Mouse (Mus musculus) cerebellum, postnatal 14 days (tissue): ENCODE measurements around the gene Homer2.

ENCODE experiments used
- DNase-seq, 2 experiments: peaks; one replicate each; pipeline ENCODE4 v3.0.0; 2021; ENCODE audit warnings: mixed read lengths in 2 of 2

Gene Homer2

DNA sequence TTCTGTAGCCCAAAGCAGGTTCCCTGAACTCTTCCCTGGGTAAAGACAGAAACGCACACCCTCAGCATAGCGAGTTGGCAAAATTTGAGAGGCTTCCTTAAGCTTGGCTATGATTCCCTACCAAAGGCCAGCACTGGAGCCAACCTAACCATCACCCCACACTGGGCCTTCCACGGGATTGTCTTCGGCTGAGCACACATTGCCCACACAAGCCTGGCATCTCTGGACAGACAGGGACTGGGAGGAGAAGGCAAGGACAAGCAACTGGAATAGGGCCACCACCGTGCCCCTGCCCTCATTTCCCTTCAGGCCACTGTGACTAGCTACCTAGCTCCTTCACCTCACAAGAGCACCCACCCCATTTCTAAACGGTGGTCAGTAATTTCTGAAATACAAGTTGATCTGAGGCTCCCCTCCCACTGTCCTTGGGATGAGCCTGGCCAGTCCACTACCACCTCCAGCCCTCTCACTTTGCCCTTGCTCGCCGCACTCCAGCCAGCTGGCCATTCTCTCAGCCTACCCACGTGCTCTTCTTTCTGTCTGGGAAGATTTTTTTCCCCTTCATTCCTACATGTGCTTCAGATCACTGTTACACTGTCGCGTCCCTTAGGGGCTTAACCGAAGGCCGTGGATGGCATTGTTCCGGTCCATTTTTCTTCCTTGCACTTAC lies at the start of gene Homer2:
Gene Homer2, minus strand, starts transcription at position 57 of the 670 bp plus-strand sequence.
- peak; percentile 69 to 73 for DNase-seq

DNA sequence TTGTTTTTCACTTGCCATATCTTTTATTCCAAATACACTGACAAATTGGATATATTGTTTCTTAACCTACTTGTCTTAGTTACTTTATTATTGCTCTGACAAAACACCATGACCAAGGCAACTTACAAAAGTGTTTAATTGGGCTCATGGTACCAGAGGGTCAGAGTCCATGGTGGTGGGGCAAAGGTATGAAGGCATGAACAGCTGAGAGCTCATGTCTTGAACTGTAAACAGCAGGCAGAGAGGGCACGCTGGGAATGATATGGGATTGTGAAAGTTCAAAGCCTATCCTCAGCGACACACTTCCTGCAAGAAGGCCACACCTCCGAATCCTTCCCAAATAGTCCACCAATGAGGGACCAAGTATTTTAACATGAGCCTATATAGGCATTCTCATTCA lies 40.6 kb upstream of the Homer2 start:
- no peak for DNase-seq

DNA sequence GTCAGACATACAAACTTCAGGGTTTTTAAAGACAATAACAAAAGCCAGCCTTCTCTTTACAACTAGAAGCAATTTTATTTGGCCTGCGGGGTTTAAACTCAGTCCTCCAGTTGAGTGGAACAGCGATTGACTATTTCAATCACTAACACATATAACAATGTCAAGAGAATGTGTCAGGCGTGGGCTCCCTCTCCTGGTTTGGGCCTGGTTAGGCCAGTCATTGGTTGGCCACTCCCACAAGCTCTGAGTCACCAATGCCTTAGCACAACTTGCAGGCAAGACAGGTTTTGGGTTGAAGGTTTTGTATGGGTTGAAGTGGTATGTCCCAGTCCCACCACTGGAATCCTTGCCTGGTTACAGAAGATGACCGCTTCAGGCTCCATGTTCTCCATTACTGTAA lies 36.8 kb upstream of the Homer2 start:
- DNase-seq, result peak; percentile 69 to 75

DNA sequence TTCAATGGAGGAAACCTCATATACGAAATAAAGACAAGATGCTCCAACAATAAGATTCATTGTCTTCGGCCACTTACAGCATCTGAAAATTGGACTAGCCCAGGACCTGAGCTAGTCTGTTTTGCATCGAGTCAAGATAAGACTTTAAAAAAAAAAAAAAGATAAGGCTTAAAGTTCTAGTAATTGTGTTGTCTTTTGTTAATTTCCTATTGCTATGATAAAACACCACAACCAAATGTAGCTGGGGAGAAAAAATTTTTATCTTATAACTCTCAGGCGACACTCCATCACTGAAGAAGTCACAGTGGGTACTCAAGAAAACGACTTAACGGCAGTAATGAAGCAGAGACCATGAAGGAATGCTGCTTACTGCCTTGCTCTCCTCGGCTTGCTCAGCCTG lies 32.7 kb upstream of the Homer2 start:
- no peak for DNase-seq

DNA sequence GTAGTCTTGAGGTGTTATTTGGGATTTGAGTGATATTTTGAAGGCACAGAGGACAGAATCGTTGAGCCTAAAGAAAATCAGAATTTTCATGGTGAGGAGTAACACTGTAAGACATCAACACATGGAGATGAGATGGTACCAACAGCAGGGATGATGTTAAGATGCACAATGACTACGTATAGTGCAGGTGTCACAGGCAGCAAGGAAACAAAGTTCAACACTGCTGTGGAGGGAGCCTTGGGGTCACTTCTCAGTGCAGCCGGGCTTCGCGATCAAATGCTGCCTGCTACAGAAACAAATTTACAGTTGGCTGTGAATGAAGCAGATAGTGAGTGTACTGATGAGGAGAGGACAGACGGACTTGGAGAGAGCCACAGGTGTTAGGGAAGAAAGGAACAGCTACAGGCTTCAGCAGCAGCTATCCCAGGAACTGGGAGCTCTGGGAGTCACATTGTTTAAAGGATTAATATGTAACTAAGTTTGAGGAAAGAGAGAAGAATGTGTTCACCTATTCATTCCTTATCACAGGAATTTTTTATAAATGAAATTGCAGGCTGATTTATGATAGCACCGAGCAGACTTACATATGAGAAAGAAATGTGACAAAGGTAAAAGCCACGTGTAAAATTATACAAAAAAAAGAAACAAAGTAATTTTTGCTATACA lies 31.5 kb upstream of the Homer2 start:
- DNase-seq, result no peak

DNA sequence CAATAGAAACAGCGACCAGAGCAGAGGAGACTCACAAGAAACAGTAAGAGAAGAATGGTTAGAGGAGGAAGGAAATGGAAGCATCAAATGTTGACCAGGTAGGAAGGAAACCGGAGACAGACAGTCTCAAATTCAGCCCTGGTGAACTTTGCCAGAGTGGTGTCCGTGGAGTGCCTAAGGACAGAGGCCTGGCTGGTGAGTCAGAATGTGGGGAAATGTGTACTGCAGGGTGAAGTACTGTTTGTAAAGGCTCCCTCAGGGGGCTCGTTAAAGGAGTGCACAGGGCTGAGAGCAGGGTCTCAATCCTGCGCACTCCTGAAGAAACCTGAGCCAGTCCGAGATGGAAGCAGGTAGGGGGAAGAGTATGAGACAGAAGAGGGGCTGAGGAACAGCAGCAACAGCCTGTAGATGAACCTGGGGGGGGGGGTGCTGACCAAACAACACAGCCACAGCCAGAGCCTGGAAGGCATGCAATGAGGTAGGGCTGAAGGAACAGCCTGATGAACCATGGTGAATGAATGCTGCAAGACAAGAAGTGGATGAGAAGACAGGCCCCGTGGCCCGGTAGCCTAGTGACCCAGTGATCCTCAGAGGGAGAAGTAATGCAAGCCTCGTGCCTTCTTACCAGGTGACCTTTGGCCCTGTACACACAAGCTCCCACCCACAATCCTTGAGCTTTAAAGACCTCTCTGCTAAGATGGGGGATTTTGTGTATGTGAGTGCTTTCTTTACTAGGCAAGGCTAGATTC lies 28.1 kb upstream of the Homer2 start:
- DNase-seq, result no peak

DNA sequence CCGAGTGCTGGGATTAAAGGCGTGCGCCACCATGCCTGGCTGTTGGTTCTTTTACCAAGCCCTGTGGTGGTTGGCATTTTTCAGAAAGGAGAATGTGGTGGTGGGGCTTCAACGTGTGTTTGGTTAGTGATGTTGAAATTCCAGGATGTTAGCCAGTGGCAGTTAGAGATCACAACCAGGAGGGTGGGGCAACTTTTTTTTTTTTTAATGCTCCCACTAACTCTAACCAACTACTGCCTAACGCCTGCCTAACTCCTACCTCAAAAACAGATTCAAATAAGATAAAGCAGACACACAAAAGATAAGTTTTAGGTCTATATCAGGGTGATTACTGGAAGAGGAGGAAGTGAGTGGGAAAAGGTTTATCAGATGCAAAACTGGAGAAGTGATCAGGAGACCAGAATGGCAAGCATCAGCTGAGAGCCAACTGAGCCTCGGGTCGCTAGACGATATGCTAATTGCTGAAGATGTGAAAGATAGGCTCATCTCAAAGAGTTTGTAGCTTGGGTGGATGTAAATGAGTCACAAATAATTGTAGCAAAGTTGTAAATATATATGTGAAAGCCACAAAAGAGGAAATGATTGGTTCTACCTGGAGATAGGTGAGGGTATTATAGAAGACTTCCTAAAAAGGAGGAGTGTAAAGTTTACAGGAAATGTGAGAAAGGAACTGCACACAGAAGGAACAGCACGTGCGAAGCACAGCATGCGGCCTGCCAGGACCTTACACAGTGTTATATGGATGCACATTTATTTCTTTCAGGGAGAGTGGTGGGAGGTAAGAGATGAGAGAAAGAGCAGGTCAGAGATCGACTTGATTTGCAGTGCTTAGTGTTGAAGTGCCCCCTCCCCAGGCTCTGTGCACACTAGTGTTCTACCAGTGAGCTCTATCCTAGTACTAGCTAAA lies 25.1 kb upstream of the Homer2 start:
- DNase-seq, result no peak

DNA sequence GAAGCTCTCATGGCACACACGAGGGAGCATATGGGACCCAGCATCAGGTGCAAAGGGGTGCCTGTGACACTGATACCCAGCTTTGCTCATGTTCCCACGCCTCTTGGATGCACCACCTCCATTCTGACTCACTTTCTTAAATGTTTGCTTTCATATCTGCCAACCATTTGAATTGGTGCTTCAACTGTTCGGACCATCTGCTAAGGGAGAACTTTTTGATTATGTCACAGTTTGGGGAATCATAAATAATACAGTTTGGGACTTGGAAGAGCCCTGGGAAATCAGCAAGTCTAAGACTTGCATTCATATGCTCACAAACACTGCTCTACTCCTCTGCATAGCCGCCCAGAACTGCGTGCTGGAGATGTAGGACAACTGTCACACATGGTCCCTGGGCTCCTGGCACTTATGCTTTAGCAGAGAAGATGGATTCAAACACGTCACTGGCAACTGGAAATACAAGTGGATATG lies 23.9 kb upstream of the Homer2 start:
- no peak for DNase-seq

DNA sequence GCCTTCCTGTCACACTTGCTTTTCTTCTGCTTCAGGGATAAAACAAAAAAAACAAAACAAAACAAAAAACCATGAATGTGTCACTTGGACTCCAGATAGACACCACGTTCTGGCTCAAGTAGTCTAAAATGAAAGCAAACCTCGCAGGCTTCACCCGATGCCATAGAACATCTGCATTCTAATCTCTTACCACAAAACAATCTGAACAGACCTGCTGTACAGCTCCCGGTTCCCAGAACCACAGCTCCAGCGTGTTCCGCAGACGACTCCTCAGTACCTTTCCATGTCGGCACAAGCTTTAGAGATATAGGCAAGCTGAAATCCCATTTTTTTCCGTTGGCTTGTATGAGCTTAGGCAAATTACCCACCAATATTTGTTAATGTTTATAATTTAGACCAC lies 22.5 kb upstream of the Homer2 start:
- DNase-seq, result no peak

DNA sequence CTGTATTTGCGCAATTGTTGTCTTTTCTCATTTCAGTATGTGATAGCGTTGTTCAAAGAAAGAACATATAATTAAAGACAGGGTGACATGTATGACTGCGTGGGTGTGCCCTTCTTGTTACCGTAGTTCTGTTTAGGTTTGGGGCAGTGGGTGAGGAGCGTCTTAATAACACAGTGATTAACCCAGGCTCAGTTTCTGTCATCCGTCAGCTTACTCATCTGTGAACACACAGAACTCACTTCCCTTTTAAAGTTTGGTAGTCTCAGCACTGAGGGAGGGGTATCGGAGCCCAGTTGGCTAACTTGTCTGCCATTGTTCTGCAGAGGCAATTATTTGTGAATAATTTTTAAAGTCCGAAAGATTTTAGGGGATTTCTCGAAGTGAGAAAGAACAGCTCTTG lies 20.4 kb upstream of the Homer2 start:
- no peak for DNase-seq

DNA sequence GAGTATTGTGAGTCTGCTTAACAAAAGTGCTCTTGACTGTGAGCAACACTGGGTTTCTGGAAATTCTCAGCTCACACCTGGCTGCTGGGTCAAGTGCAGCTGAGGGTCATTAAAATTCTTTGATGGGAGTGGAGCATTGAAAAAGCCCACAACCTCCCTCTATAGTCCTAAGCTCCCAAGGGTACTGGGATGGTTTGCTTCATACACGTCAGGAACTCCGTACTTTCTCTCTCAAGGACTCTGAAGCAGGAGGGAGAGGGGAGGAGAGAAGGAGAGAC lies 19.3 kb upstream of the Homer2 start:
- DNase-seq, result no peak

DNA sequence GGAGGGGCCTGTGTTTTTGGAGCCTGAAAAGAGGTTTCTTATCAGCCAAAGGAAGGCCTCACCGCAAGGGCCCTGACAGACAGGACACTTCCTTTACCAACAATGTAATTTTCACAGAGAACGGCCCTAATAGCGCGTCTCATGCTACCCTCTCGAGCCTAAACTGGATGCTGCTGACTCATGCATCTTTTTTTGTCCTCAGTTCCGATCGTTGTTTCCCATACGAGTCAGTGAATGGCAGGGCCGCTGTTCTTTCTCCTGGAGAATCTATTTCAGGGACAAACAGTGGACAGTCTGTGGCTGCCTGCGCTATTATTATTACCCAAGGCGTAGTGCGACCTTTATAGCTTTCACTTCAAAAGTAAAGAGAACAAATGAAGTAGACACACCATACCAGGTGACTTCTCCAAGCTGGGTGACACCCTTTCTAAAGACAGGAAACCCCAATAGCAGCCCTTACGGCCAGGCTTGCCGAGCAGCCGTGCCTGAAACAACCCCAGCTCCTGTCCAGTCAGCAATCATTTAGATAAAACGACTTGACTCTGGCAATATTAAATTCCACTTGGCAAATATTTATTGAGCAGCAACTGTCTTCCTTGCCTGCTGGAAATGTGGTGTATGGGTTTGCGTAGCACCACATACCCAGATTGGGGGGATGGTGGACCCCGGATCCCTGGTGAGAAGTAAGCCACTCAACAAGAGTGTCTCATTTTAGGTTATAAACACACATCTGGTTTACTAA lies 18.8 kb upstream of the Homer2 start:
- no peak for DNase-seq

DNA sequence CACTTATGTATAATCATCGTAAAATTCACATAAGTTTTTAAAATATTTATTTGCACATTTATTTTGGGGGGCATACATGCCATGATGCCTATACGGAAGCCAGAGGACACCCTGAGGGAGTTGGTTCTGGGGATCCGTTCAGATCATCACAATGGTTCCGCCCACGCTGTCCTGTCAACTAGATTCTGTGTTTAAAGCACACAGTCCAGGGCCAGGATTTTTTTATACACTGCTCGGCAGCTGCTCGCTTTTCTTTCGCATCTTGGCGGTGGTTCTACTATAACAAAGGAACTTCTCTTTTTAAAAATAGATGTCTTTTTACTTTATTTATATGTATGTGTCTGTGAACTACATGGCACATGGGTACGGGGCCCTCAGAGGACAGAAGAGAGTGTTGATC lies 16.5 kb upstream of the Homer2 start:
- no peak for DNase-seq

DNA sequence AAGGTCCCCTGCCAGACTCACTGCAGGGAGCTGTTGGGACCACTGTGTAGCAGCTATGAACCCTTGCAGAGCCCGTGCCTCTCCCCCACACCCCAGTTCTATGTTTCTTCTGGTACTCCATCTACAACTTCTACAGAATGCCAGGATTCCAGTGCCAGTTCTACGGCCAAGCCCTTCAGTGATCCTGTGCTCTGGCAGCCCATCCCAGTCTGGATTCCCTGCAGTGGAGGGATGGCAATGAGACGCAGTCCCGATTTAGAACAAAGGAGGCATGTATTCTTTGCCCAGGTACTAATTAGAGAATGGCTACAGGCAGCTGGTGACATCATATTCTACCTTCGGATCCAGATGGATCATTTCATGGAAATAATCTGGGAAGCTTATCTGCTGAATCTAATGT lies 13.9 kb upstream of the Homer2 start:
- DNase-seq, result peak; percentile 64 to 66

DNA sequence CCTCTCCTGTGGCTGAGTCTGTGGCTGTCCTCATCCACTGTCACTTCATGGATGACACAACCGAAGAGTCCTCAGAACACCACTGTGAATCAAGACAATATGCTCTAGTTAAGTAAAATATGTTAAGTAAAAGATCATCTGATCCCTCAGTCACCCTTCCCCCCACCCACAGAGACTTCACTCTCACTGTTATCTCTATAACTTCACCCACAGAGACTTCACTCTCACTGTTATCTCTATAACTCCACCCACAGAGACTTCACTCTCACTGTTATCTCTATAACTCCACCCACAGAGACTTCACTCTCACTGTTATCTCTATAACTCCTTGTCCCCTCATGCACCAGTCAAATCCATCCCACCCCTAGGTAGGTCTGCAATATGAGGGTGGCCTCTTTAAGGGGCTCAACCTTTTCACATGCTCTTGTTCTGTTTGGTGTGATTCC lies 11.9 kb upstream of the Homer2 start:
- DNase-seq, result no peak

DNA sequence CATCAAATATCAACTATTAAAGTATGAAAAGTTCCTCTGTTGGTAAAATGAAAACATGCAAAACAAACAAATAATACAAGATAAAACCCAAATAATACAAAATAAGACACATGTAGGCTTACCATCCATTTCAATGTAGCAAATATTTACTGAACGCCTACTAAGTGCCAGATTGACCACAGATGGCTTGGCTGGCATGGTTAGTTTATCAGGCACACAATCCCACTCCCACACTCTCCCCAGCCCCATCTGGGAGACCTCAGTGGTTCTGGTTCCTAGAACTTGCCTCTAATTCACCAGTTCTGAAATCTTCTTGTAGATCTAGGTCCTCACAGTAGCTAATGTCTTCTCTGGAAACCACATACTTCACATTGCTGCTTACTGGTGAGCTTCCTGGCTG lies 11.3 kb upstream of the Homer2 start:
- DNase-seq, result no peak

DNA sequence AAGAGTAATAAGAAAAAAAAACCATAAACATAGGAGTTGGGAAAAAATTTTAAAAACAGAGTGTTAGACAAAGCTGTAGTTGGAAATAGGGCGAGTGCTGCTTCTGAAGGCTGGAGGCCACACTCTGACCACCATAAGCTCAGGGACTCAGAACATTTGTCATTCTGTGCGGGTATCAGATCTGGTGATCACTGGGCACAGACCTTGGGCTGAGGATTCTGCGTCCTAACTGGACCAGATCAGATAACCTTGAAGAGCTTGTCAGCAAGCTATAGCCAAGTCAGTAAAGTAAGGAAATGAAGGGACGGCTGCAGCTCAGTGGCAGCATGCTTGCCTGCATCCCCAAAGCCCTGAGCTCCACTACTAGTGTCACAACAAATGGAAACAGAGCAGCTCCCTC lies 2.8 kb upstream of the Homer2 start:
- DNase-seq, result no peak

DNA sequence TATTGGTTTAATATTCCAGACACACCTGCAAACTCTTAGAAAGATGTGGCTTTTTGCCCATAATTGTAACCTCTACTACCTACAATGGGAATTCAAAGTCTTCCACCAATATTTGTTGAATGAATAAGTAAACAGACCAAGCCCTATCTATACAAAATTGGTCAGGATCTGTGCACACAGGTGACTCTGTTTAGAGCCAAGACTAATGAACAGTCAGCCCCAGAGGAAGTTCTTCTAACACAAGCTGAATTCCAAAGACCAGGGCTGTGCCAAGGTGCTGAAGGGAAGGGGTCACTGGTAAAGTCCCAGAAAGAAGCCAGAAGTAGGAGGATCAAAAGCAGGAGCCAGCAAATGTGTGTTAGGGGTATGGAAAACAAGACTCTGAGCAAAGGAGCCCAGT lies 838 bp upstream of the Homer2 start:
- DNase-seq, result no peak

DNA sequence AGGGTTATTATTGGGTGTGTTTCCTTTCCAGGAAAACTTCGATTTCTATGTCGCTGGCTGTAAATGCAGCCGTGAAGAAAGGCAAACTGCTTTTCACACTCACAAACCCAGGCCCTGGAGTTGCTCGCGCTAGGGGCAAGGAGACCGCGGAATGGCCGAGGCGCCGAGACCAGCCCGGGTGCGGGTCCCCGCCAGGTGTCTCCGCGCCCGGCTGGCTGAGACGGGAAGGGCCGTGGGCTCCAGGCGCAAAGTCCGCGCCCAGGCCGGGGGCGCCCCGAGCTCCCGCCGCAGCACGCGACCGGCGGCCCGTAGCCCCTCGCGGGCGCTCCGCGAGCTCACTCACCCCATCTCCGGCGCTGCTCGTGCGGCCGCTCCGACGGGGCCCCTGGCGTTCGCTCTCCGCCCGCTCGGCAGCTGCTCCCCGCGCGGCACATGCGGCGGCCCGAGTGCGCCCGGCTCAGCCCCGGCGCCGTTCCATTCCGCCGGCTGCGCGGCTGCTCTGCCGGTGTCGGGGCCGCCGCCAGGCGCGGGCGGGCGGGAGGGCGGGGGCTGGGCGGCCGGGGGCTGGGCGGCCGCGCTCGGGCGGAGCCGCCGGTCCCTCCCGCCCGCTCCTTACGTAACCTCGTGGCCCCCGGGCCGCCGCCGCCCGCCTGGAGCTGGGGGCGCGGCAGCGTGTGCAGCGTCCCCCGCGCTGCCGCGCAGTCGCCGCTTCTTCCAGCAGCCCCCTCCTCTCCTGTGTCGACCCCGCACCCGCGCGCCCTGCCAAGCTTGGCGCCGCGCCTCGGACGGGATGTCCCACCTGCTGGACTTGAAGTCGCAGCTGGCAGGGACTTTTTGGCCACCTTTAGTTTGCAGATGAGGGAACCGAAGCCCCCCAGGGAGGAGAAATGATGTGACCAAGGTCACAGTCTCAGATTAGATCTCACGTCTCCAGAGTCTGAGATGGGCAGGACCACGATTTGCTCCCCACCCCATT lies 623 bp downstream of the Homer2 start:
- DNase-seq, result peak; percentile 78 to 79

DNA sequence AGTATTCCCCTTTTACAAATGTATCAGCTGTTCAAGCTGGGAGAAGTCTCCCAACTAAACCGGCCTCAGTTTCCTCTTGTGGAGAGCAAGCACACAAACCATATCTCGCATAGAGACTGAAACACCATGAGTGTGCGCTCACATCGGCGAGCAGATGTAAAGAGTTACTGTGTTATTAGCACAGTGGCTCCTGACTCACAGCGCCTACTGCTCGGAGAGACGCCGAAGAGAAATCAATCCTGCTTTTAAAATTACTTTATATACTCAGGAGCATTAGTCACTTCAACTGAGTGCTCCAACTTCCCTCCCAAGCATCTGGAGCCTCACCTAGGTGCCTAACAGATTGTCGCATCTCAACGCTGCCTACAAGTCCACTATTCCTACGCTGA lies 1.3 kb downstream of the Homer2 start:
- no peak for DNase-seq

DNA sequence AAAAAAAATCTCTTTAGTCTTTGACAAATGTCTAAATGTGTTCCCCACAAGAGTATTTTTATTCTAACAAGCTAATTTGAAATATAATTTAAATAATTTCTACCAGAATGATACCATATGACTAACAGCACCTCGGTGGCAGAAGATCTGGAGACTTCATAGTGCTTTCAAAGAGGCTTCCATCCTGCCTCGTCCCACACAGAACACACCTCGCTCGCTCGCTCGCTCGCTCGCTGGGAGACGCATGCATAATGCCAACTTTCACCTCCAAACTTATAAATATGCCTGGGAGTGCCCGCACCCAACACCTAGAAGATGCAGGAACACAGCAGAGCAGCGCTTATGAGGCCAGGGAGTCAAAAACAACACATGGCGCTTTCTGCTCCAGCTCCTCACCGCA lies 9.0 kb downstream of the Homer2 start:
- DNase-seq, result no peak
